ENCODE assay signal across 9 mouse cellular contexts in genomic region chr1:146494221-146494620, GRCm38 (mm10). TPM values are rescaled to one million over a fixed set of nuclear protein-coding genes. Genes with fewer than 3 reads are reported as not detected.
DNase-seq lines count a peak whose midpoint lies in the region; ATAC-seq lines count a peak whose summit lies in the region.
"Had no signal": no experiment of that assay in that cellular context is flagged by ENCODE, and none has a peak within 500 bp of the region (broad histone marks: within the 10 kb centered on the region; RNA-seq: fewer than 3 reads in every experiment).

No protein-coding gene starts in this region.

- WGBS in embryonic facial prominence, embryonic 13.5 days, result 13% methylated on average over 7 of the region's 7 CpGs
- 9% methylated on average over 7 of the region's 7 CpGs for WGBS in neural tube, embryonic 15.5 days

- H3K36me3 ChIP-seq in embryonic facial prominence, embryonic 13.5 days, result no peaks in the 10 kb centered on the region
- H3K36me3 ChIP-seq in neural tube, embryonic 15.5 days, result 0 out of 2 replicates have a peak, but pooled peaks cover 3% of the 10 kb centered on the region

- intact Hi-C loops in left cerebral cortex, postnatal 25 days (cut with DNase I), result loop anchor here (10.0 kb wide), 1 partner anchor 259 kb away; no protein-coding TSS in a partner anchor

- H3K9ac ChIP-seq in embryonic facial prominence, embryonic 13.5 days, result no peak overlapping the region
- peak overlapping the region; percentile 70 for H3K9ac ChIP-seq in neural tube, embryonic 15.5 days (replicated peaks)

- peak overlapping the region; percentile 63 for H3K4me2 ChIP-seq in embryonic facial prominence, embryonic 13.5 days
- H3K4me2 ChIP-seq in neural tube, embryonic 15.5 days, result peak overlapping the region; percentile 81

- H3K4me1 ChIP-seq in embryonic facial prominence, embryonic 13.5 days, result peaks cover 19% of the 10 kb centered on the region
- H3K4me1 ChIP-seq in neural tube, embryonic 15.5 days, result peaks cover 16% of the 10 kb centered on the region

- ATAC-seq in embryonic facial prominence, embryonic 13.5 days (ENCODE audit: insufficient number of reproducible peaks, insufficient read depth, low FRiP score, low TSS enrichment, low read depth), result no peak
- peak; percentile 7; the same call in 1 of the 2 replicates for ATAC-seq in neural tube, embryonic 15.5 days (ENCODE audit: low FRiP score)
- no peak for ATAC-seq in erythroid progenitor cell, adult 5-6 weeks (replicated peaks; ENCODE audit: low FRiP score, poor library complexity, severe bottlenecking)
- ATAC-seq: Patski had no signal

- peak overlapping the region; percentile 36 for H3K4me3 ChIP-seq in embryonic facial prominence, embryonic 13.5 days
- peak overlapping the region; percentile 66 for H3K4me3 ChIP-seq in neural tube, embryonic 15.5 days (replicated peaks)

- peak; percentile 12 for DNase-seq in layer of hippocampus, adult 11-12 months (ENCODE audit: low spot score)
- DNase-seq in layer of hippocampus, adult 8-10 months (ENCODE audit: low spot score in 2 of 2), result no peak
- DNase-seq in left cerebral cortex, postnatal 25 days (ENCODE audit: low spot score in 2 of 2), result peak; percentile 39 to 70
- no peak for DNase-seq in thymus, postnatal 4 days
- DNase-seq in spleen, postnatal 14 days (ENCODE audit: low spot score in 2 of 2), result no peak

- H3K9me3 ChIP-seq in embryonic facial prominence, embryonic 13.5 days, result no peaks in the 10 kb centered on the region
- no peaks in the 10 kb centered on the region for H3K9me3 ChIP-seq in neural tube, embryonic 15.5 days (replicated peaks)

- no peak overlapping the region for H3K27ac ChIP-seq in embryonic facial prominence, embryonic 13.5 days
- peak overlapping the region; percentile 83 for H3K27ac ChIP-seq in neural tube, embryonic 15.5 days (replicated peaks)

- peaks cover 47% of the 10 kb centered on the region for H3K27me3 ChIP-seq in embryonic facial prominence, embryonic 13.5 days
- H3K27me3 ChIP-seq in neural tube, embryonic 15.5 days (replicated peaks), result no peaks in the 10 kb centered on the region

RNA-seq across cellular contexts. Expression of gene Brinp3, which starts 0.3 kb away (rescaled TPM):
- total RNA-seq in layer of hippocampus, adult 8-10 months (2022), result 10 to 100 TPM; 19.7 to 21.8 (median 21.0) TPM
- polyA plus RNA-seq in embryonic facial prominence, embryonic 13.5 days (2015; fragmentation: Nextera tagmentation; extraction: Ambion mirVana), result 0.50 and 1.3 TPM in 2 replicates
- 10 to 100 TPM; 48.8 to 56.4 TPM for total RNA-seq in left cerebral cortex, postnatal 25 days (2021)
- 30.9 and 35.9 TPM in 2 replicates for polyA plus RNA-seq in neural tube, embryonic 15.5 days (2015; fragmentation: Nextera tagmentation; extraction: Ambion mirVana)
- total RNA-seq in erythroid progenitor cell, adult 5-6 weeks (2015; ENCODE audit: low replicate concordance), result not detected in 2 replicates
- not detected in 2 replicates for total RNA-seq in erythroid progenitor cell, adult 5-6 weeks (2017; ENCODE audit: low replicate concordance)
- polyA plus RNA-seq: Patski had no signal

Comparison
In these comparisons a context has a peak if more than half of its experiments do, and no peak if none do; other contexts are left out.
1. DNase-seq: peak in layer of hippocampus, adult 11-12 months (single experiment) and left cerebral cortex, postnatal 25 days (2 of 2); none in layer of hippocampus, adult 8-10 months (0 of 2), thymus, postnatal 4 days (single experiment) and spleen, postnatal 14 days (0 of 2).
2. RNA of gene Brinp3, which starts 0.3 kb away (total RNA-seq): 48.8 to 56.4 TPM in left cerebral cortex, postnatal 25 days and 19.7 to 21.8 TPM in layer of hippocampus, adult 8-10 months; not detected in erythroid progenitor cell, adult 5-6 weeks; every median in the first group is over 10 times any median in the second.